In genomic region chr4:53631316-53632010, GRCm38 (mm10) we compare ENCODE assay signal across 8 mouse cellular contexts. TPM values are rescaled to one million over a fixed set of nuclear protein-coding genes. Genes with fewer than 3 reads are reported as not detected.
DNase-seq lines count a peak whose midpoint lies in the region; ATAC-seq and TF ChIP-seq lines count a peak whose summit lies in the region.

Gene Fsd1l, plus strand, starts transcription at chr4:53631471.

- peak; percentile 52 for TF ChIP-seq CTCF in layer of hippocampus, adult 2 months (conservative IDR thresholded peaks at IDR 0.05)
- no peak for TF ChIP-seq CTCF in lung, adult 2 months (IDR thresholded peaks at IDR 0.05; ENCODE audit: insufficient read depth, low read length)
- 0 out of 2 replicates have a peak, but pooled peaks have one; percentile 27 for TF ChIP-seq CTCF in olfactory bulb, adult 2 months (IDR thresholded peaks at IDR 0.05; ENCODE audit: insufficient read depth, low read depth, low read length)

- peak; percentile 92 for ATAC-seq in forebrain, embryonic 16.5 days

- H3K4me3 ChIP-seq in ES-E14 (ENCODE audit: insufficient read depth in 1 of 2, low read depth in 1 of 2, low read length in 2 of 2, poor library complexity in 1 of 2, severe bottlenecking in 1 of 2), result peak within 1 kb of the TSS; percentile 76 to 85
- peak within 1 kb of the TSS; percentile 89 for H3K4me3 ChIP-seq in forebrain, embryonic 16.5 days (replicated peaks; ENCODE audit: low read length)
- H3K4me3 ChIP-seq in layer of hippocampus, adult 2 months, result peak within 1 kb of the TSS; percentile 85
- H3K4me3 ChIP-seq in lung, adult 2 months (replicated peaks; ENCODE audit: extremely low read depth, low read depth, low read length), result peak within 1 kb of the TSS; percentile 67
- H3K4me3 ChIP-seq in olfactory bulb, adult 2 months (ENCODE audit: insufficient read depth, low read depth, low read length), result peak within 1 kb of the TSS; percentile 82

- H3K9ac ChIP-seq in ES-E14 (ENCODE audit: insufficient read depth, low read depth, low read length, poor library complexity, severe bottlenecking), result peak within 1 kb of the TSS; percentile 76
- H3K9ac ChIP-seq in forebrain, embryonic 16.5 days (replicated peaks; ENCODE audit: low read depth, low read length), result peak within 1 kb of the TSS; percentile 77

- H3K27me3 ChIP-seq in forebrain, embryonic 16.5 days (replicated peaks; ENCODE audit: control insufficient read depth, insufficient read depth, low read length), result no peaks in the 10 kb centered on the region

- H3K4me2 ChIP-seq in forebrain, embryonic 16.5 days (ENCODE audit: low read length), result peak within 1 kb of the TSS; percentile 75

- no peaks in the 10 kb centered on the region for H3K9me3 ChIP-seq in ES-E14 (ENCODE audit: control insufficient read depth, insufficient read depth, low read depth, low read length)
- H3K9me3 ChIP-seq in forebrain, embryonic 16.5 days (ENCODE audit: control insufficient read depth, low read length), result no peaks in the 10 kb centered on the region

- no peaks in the 10 kb centered on the region for H3K4me1 ChIP-seq in ES-E14 (ENCODE audit: control insufficient read depth in 2 of 2, insufficient read depth in 2 of 2, low read length in 2 of 2, poor library complexity in 1 of 2)
- peaks cover 39% of the 10 kb centered on the region for H3K4me1 ChIP-seq in forebrain, embryonic 16.5 days (replicated peaks; ENCODE audit: control insufficient read depth, insufficient read depth, low read length)
- peaks cover 3% of the 10 kb centered on the region for H3K4me1 ChIP-seq in lung, adult 2 months (ENCODE audit: control insufficient read depth, insufficient read depth, low read length)
- no peaks in the 10 kb centered on the region for H3K4me1 ChIP-seq in olfactory bulb, adult 2 months (ENCODE audit: control insufficient read depth, insufficient read depth, low read length)

- no peak for TF ChIP-seq POLR2A in lung, adult 2 months (IDR thresholded peaks at IDR 0.05; ENCODE audit: borderline replicate concordance, extremely low read depth, low read depth, low read length)
- TF ChIP-seq POLR2A in olfactory bulb, adult 2 months (IDR thresholded peaks at IDR 0.05; ENCODE audit: insufficient read depth, low read depth, low read length), result peak; percentile 96

- no peak within 1 kb of the TSS for H3K27ac ChIP-seq in ES-E14 (ENCODE audit: insufficient read depth, low read depth, low read length, poor library complexity, severe bottlenecking)
- peak within 1 kb of the TSS; percentile 91 for H3K27ac ChIP-seq in forebrain, embryonic 16.5 days (ENCODE audit: low read length)
- H3K27ac ChIP-seq in layer of hippocampus, adult 2 months, result peak within 1 kb of the TSS; percentile 97
- H3K27ac ChIP-seq in olfactory bulb, adult 2 months (ENCODE audit: insufficient read depth, low read depth, low read length), result peak within 1 kb of the TSS; percentile 94

- under 1% methylated on average over 69 of the region's 88 CpGs for WGBS in forebrain, embryonic 16.5 days
- WGBS in lung, adult 2 months, result under 1% methylated on average over 87 of the region's 88 CpGs
- under 1% methylated on average over 67 of the region's 88 CpGs for WGBS in olfactory bulb, adult 2 months

- DNase-seq in ES-E14 (ENCODE audit: low read depth, low spot score), result peak; percentile 47
- peak; percentile 86 to 92 for DNase-seq in cerebellum, adult 18-20 months
- DNase-seq in heart, postnatal 25 days (ENCODE audit: low spot score), result peak; percentile 56
- peak; percentile 74 to 83 for DNase-seq in layer of hippocampus, adult 2 months (ENCODE audit: low spot score in 2 of 2)
- DNase-seq in lung, adult 2 months, result peak; percentile 68
- DNase-seq in testis, postnatal 14 days (ENCODE audit: low spot score), result peak; percentile 80

- intact Hi-C loops in heart, postnatal 25 days (cut with DNase I), result no loop called here

- H3K36me3 ChIP-seq in ES-E14 (ENCODE audit: control insufficient read depth, insufficient read depth, low read length, poor library complexity, severe bottlenecking), result no peaks in the 10 kb centered on the region
- H3K36me3 ChIP-seq in forebrain, embryonic 16.5 days (ENCODE audit: control insufficient read depth, insufficient read depth), result no peaks in the 10 kb centered on the region

- in situ Hi-C loops in ES-E14 (cut with MboI; ENCODE audit: low sequenced_read_pairs in 2 of 2, unreplicated experiment in 2 of 2), result no loop called here

TF ChIP-seq in ES-E14, 5 proteins besides CTCF, POLR2A, EP300 and RAD21:
- TF ChIP-seq CHD2 (IDR thresholded peaks at IDR 0.05; ENCODE audit: low read depth, low read length) (no peak), HCFC1 (IDR thresholded peaks at IDR 0.05; ENCODE audit: borderline replicate concordance, insufficient read depth, low read length) (no peak), ZC3H11A (IDR thresholded peaks at IDR 0.05; ENCODE audit: borderline replicate concordance, low read depth, low read length) (no peak), MAFK (IDR thresholded peaks at IDR 0.05; ENCODE audit: insufficient read depth, low read depth, low read length) (no peak), ZNF384 (IDR thresholded peaks at IDR 0.05; ENCODE audit: low read depth, low read length) (no peak)

RNA-seq across cellular contexts. Expression of gene Fsd1l, which starts in this region (rescaled TPM):
- total RNA-seq in ES-E14 (2012; rRNA removed), result 10.4 and 10.6 TPM in 2 replicates
- 43.8 and 51.8 TPM in 2 replicates for polyA plus RNA-seq in forebrain, embryonic 16.5 days (2015; fragmentation: Nextera tagmentation; extraction: Ambion mirVana)
- total RNA-seq in heart, postnatal 25 days (2021), result 10 to 100 TPM; 46.3 to 46.8 TPM
- total RNA-seq in layer of hippocampus, adult 2 months (2021), result 10 to 100 TPM; 29.2 to 32.5 TPM
- 0.75 and 1.6 TPM in 2 replicates for polyA plus RNA-seq in lung, adult 2 months (2012; rRNA removed)
- polyA plus RNA-seq in olfactory bulb, adult 2 months (2012; ENCODE audit: insufficient read depth, insufficient read length, low replicate concordance, missing spikeins), result not detected in 2 replicates
